Mouse (Mus musculus) cerebellum, adult 2 months (tissue): Measurements from ENCODE around the gene Trappc10.

ENCODE experiments used
- CTCF ChIP-seq: fragments of 200-500 bp; IDR thresholded peaks from 2 replicates; pipeline ENCODE4 v1.5.1; 2011; ENCODE audit warnings: low read depth, mild to moderate bottlenecking, control low read depth, low read length, moderate library complexity, borderline replicate concordance; ENCODE audit not compliant: insufficient read depth
- POLR2A ChIP-seq: fragments of 200-500 bp; IDR thresholded peaks from 2 replicates; pipeline ENCODE4 v1.6.1; 2011; ENCODE audit warnings: low read length, control low read depth, borderline replicate concordance; ENCODE audit not compliant: insufficient read depth

- TF ChIP-seq CTCF (no peak), POLR2A (no peak)
Observed at GRCm38 (mm10) chr10:78156926-78157325, 87.5 kb downstream of the Trappc10 start.
